13 mouse cellular contexts compared by ENCODE assay signal in the genomic region with DNA sequence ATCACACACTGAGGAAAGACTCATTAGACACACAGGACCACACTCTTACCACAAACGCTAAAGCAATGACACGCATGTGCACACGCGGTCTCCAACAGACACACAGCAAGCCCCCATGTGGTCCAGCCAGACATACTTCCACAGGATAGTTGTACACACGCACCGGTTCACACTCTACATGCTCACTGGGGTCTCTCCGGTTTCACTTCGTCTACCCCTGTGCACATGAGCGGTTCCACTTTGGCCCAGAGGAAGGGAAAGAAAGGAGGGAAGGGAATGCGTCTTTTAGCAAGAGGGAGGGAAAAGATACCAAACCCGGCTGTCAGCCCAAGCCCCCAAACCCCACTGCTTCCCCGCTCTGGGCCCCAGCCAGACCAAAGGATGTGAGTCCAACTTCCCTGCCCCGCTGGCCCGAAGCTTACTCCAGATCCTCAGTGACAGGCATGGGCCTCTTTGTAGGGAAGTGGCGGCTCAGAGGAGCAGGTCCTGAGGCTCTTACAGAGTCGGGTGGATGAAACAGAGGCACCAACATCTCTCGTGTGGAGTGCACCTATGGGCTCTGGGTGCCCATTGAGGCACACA. TPM values are rescaled to one million over a fixed set of nuclear protein-coding genes. Genes with fewer than 3 reads are reported as not detected.
DNase-seq lines count a peak whose midpoint lies in the region; ATAC-seq lines count a peak whose summit lies in the region.
"Had no signal": no experiment of that assay in that cellular context is flagged by ENCODE, and none has a peak within 500 bp of the region (broad histone marks: within the 10 kb centered on the region; RNA-seq: fewer than 3 reads in every experiment).

No protein-coding gene starts in this region.

- peaks cover 35% of the 10 kb centered on the region for H3K27me3 ChIP-seq in forebrain, embryonic 11.5 days (ENCODE audit: control insufficient read depth, insufficient read depth, low read length)
- H3K27me3 ChIP-seq in forebrain, embryonic 14.5 days (replicated peaks; ENCODE audit: control insufficient read depth, insufficient read depth, low read length), result peaks cover 40% of the 10 kb centered on the region
- H3K27me3 ChIP-seq in embryonic facial prominence, embryonic 13.5 days, result peaks cover 43% of the 10 kb centered on the region
- peaks cover 25% of the 10 kb centered on the region for H3K27me3 ChIP-seq in limb, embryonic 15.5 days

- no peak for ATAC-seq in forebrain, embryonic 11.5 days (replicated peaks; ENCODE audit: low FRiP score)
- no peak for ATAC-seq in forebrain, embryonic 14.5 days
- ATAC-seq in embryonic facial prominence, embryonic 13.5 days (ENCODE audit: insufficient number of reproducible peaks, insufficient read depth, low FRiP score, low TSS enrichment, low read depth), result 0 out of 2 replicates have a peak, but pooled peaks have one; percentile 6
- no peak for ATAC-seq in limb, embryonic 15.5 days (ENCODE audit: insufficient number of reproducible peaks, low FRiP score, low TSS enrichment, low read depth)

- no peak overlapping the region for H3K27ac ChIP-seq in forebrain, embryonic 11.5 days (ENCODE audit: low read depth, low read length)
- H3K27ac ChIP-seq in forebrain, embryonic 14.5 days (ENCODE audit: low read depth, low read length), result no peak overlapping the region
- peak overlapping the region; percentile 88 for H3K27ac ChIP-seq in embryonic facial prominence, embryonic 13.5 days
- H3K27ac ChIP-seq in limb, embryonic 15.5 days, result peak overlapping the region; percentile 89
- H3K27ac ChIP-seq: layer of hippocampus, adult 2 months had no signal

- 0 out of 2 replicates have a peak, but pooled peaks cover 3% of the 10 kb centered on the region for H3K4me1 ChIP-seq in forebrain, embryonic 11.5 days (replicated peaks; ENCODE audit: control insufficient read depth, insufficient read depth, low read length)
- H3K4me1 ChIP-seq in forebrain, embryonic 14.5 days (ENCODE audit: control insufficient read depth, insufficient read depth, low read length), result no peaks in the 10 kb centered on the region
- H3K4me1 ChIP-seq in embryonic facial prominence, embryonic 13.5 days, result peaks cover 52% of the 10 kb centered on the region
- H3K4me1 ChIP-seq in limb, embryonic 15.5 days, result peaks cover 58% of the 10 kb centered on the region

- H3K9me3 ChIP-seq in forebrain, embryonic 11.5 days (ENCODE audit: control insufficient read depth, low read length), result no peaks in the 10 kb centered on the region
- no peaks in the 10 kb centered on the region for H3K9me3 ChIP-seq in forebrain, embryonic 14.5 days (replicated peaks; ENCODE audit: control insufficient read depth, low read length)
- 0 out of 2 replicates have a peak, but pooled peaks cover 4% of the 10 kb centered on the region for H3K9me3 ChIP-seq in embryonic facial prominence, embryonic 13.5 days
- H3K9me3 ChIP-seq in limb, embryonic 15.5 days, result no peaks in the 10 kb centered on the region

- 44% methylated on average over 17 of the region's 17 CpGs for WGBS in forebrain, embryonic 11.5 days
- 42% methylated on average over 17 of the region's 17 CpGs for WGBS in forebrain, embryonic 14.5 days
- 31% methylated on average over 17 of the region's 17 CpGs for WGBS in embryonic facial prominence, embryonic 13.5 days
- 38% methylated on average over 17 of the region's 17 CpGs for WGBS in limb, embryonic 15.5 days

- no peak overlapping the region for H3K4me3 ChIP-seq in forebrain, embryonic 11.5 days (ENCODE audit: low read depth, low read length)
- no peak overlapping the region for H3K4me3 ChIP-seq in forebrain, embryonic 14.5 days (ENCODE audit: low read depth, low read length)
- H3K4me3 ChIP-seq in embryonic facial prominence, embryonic 13.5 days, result peak overlapping the region; percentile 63
- peak overlapping the region; percentile 62 for H3K4me3 ChIP-seq in limb, embryonic 15.5 days
- H3K4me3 ChIP-seq: layer of hippocampus, adult 2 months had no signal

- no peaks in the 10 kb centered on the region for H3K36me3 ChIP-seq in forebrain, embryonic 11.5 days (ENCODE audit: control insufficient read depth, insufficient read depth, low read length)
- H3K36me3 ChIP-seq in forebrain, embryonic 14.5 days (ENCODE audit: control insufficient read depth, insufficient read depth, low read length), result no peaks in the 10 kb centered on the region
- no peaks in the 10 kb centered on the region for H3K36me3 ChIP-seq in embryonic facial prominence, embryonic 13.5 days
- H3K36me3 ChIP-seq in limb, embryonic 15.5 days, result peaks cover 7% of the 10 kb centered on the region; the same call in 1 of the 2 replicates

- H3K4me2 ChIP-seq in forebrain, embryonic 11.5 days (ENCODE audit: low read depth, low read length, severe bottlenecking), result peak overlapping the region; percentile 21; the same call in 1 of the 2 replicates
- no peak overlapping the region for H3K4me2 ChIP-seq in forebrain, embryonic 14.5 days (ENCODE audit: low read length)
- peak overlapping the region; percentile 72 for H3K4me2 ChIP-seq in embryonic facial prominence, embryonic 13.5 days
- peak overlapping the region; percentile 77 for H3K4me2 ChIP-seq in limb, embryonic 15.5 days

- H3K9ac ChIP-seq in forebrain, embryonic 11.5 days (ENCODE audit: low read length), result no peak overlapping the region
- no peak overlapping the region for H3K9ac ChIP-seq in forebrain, embryonic 14.5 days (ENCODE audit: low read length)
- H3K9ac ChIP-seq in embryonic facial prominence, embryonic 13.5 days, result peak overlapping the region; percentile 44
- no peak overlapping the region for H3K9ac ChIP-seq in limb, embryonic 15.5 days

- no peak for DNase-seq in forebrain, embryonic 11.5 days (ENCODE audit: low spot score)
- no peak for DNase-seq in forebrain, embryonic 14.5 days (ENCODE audit: low spot score)
- DNase-seq in kidney, postnatal 4 days, result peak; percentile 53 to 57
- no peak for DNase-seq in kidney, postnatal 25 days
- DNase-seq in right cerebral cortex, postnatal 36 days (ENCODE audit: low spot score in 2 of 2), result no peak
- DNase-seq in gastrocnemius, adult 18-20 months (ENCODE audit: low spot score), result no peak
- DNase-seq: adrenal gland, postnatal 36 days; cerebellum, adult 8-10 months; gastrocnemius, adult 2 months; left cerebral cortex, postnatal 4 days had no signal

RNA-seq across cellular contexts. Expression of gene Col8a2, which starts 1.6 kb away (rescaled TPM):
- polyA plus RNA-seq in forebrain, embryonic 11.5 days (2014; fragmentation: Nextera tagmentation; extraction: Ambion mirVana), result 18.0 and 20.4 TPM in 2 replicates
- 1.2 and 2.9 TPM in 2 replicates for polyA plus RNA-seq in forebrain, embryonic 14.5 days (2014; fragmentation: Nextera tagmentation; extraction: Ambion mirVana)
- polyA plus RNA-seq in embryonic facial prominence, embryonic 13.5 days (2015; fragmentation: Nextera tagmentation; extraction: Ambion mirVana), result 33.9 and 43.4 TPM in 2 replicates
- 71.2 and 79.7 TPM in 2 replicates for polyA plus RNA-seq in limb, embryonic 15.5 days (2015; fragmentation: Nextera tagmentation; extraction: Ambion mirVana)
- 1 to 10 TPM in 1 of 2 experiments, under 1 TPM in 1; 0.89 to 1.4 TPM for total RNA-seq in gastrocnemius, adult 18-20 months (2021)

RNA-seq across cellular contexts. Expression of gene Trappc3, which starts 26.1 kb away (rescaled TPM):
- 23.3 and 25.7 TPM in 2 replicates for polyA plus RNA-seq in forebrain, embryonic 11.5 days (2014; fragmentation: Nextera tagmentation; extraction: Ambion mirVana)
- polyA plus RNA-seq in forebrain, embryonic 14.5 days (2014; fragmentation: Nextera tagmentation; extraction: Ambion mirVana), result 36.9 and 39.3 TPM in 2 replicates
- polyA plus RNA-seq in embryonic facial prominence, embryonic 13.5 days (2015; fragmentation: Nextera tagmentation; extraction: Ambion mirVana), result 122 and 126 TPM in 2 replicates
- polyA plus RNA-seq in limb, embryonic 15.5 days (2015; fragmentation: Nextera tagmentation; extraction: Ambion mirVana), result 120 and 128 TPM in 2 replicates
- total RNA-seq in gastrocnemius, adult 18-20 months (2021), result 10 to 100 TPM; 21.0 to 26.8 TPM

RNA-seq across cellular contexts. Expression of gene Map7d1, which starts 32.0 kb away (rescaled TPM):
- polyA plus RNA-seq in forebrain, embryonic 11.5 days (2014; fragmentation: Nextera tagmentation; extraction: Ambion mirVana), result 80.6 and 83.5 TPM in 2 replicates
- polyA plus RNA-seq in forebrain, embryonic 14.5 days (2014; fragmentation: Nextera tagmentation; extraction: Ambion mirVana), result 54.8 and 67.8 TPM in 2 replicates
- 48.8 and 57.0 TPM in 2 replicates for polyA plus RNA-seq in embryonic facial prominence, embryonic 13.5 days (2015; fragmentation: Nextera tagmentation; extraction: Ambion mirVana)
- polyA plus RNA-seq in limb, embryonic 15.5 days (2015; fragmentation: Nextera tagmentation; extraction: Ambion mirVana), result 46.5 and 50.3 TPM in 2 replicates
- total RNA-seq in gastrocnemius, adult 18-20 months (2021), result 100 to 1,000 TPM; 185 to 200 TPM

RNA-seq across cellular contexts. Expression of gene Adprhl2, which starts 33.3 kb away (rescaled TPM):
- 66.5 and 70.7 TPM in 2 replicates for polyA plus RNA-seq in forebrain, embryonic 11.5 days (2014; fragmentation: Nextera tagmentation; extraction: Ambion mirVana)
- polyA plus RNA-seq in forebrain, embryonic 14.5 days (2014; fragmentation: Nextera tagmentation; extraction: Ambion mirVana), result 53.9 and 62.4 TPM in 2 replicates
- polyA plus RNA-seq in embryonic facial prominence, embryonic 13.5 days (2015; fragmentation: Nextera tagmentation; extraction: Ambion mirVana), result 94.3 and 97.5 TPM in 2 replicates
- 79.2 and 82.9 TPM in 2 replicates for polyA plus RNA-seq in limb, embryonic 15.5 days (2015; fragmentation: Nextera tagmentation; extraction: Ambion mirVana)
- 1 to 10 TPM; 6.7 to 8.7 TPM for total RNA-seq in gastrocnemius, adult 18-20 months (2021)

RNA-seq across cellular contexts. Expression of gene Tekt2, which starts 37.3 kb away (rescaled TPM):
- polyA plus RNA-seq in forebrain, embryonic 11.5 days (2014; fragmentation: Nextera tagmentation; extraction: Ambion mirVana), result 4.9 and 6.1 TPM in 2 replicates
- 9.4 and 11.1 TPM in 2 replicates for polyA plus RNA-seq in forebrain, embryonic 14.5 days (2014; fragmentation: Nextera tagmentation; extraction: Ambion mirVana)
- polyA plus RNA-seq in embryonic facial prominence, embryonic 13.5 days (2015; fragmentation: Nextera tagmentation; extraction: Ambion mirVana), result 18.5 and 22.0 TPM in 2 replicates
- polyA plus RNA-seq in limb, embryonic 15.5 days (2015; fragmentation: Nextera tagmentation; extraction: Ambion mirVana), result 15.9 and 16.6 TPM in 2 replicates
- total RNA-seq in gastrocnemius, adult 18-20 months (2021), result under 1 TPM; 0.62 to 0.66 TPM

Comparison
In these comparisons a context has a peak if more than half of its experiments do, and no peak if none do; other contexts are left out.
1. DNase-seq: peak in kidney, postnatal 4 days (2 of 2); none in forebrain, embryonic 11.5 days (single experiment), forebrain, embryonic 14.5 days (single experiment), kidney, postnatal 25 days (0 of 2), right cerebral cortex, postnatal 36 days (0 of 2) and gastrocnemius, adult 18-20 months (single experiment).
2. H3K27ac ChIP-seq: peak in embryonic facial prominence, embryonic 13.5 days (single experiment) and limb, embryonic 15.5 days (single experiment); none in forebrain, embryonic 11.5 days (single experiment) and forebrain, embryonic 14.5 days (single experiment).
3. H3K4me3 ChIP-seq: peak in embryonic facial prominence, embryonic 13.5 days (single experiment) and limb, embryonic 15.5 days (single experiment); none in forebrain, embryonic 11.5 days (single experiment) and forebrain, embryonic 14.5 days (single experiment).